Mouse (Mus musculus) brain, embryonic 14.5 days (tissue): ENCODE measurements at regions not wholly inside any gene's neighbourhood (a gene's known extent, or its start where the extent isn't known, plus 50 kb on each side); places are given as distances from the start of the nearest gene placed in this dataset.

Experiments
- CTCF ChIP-seq: fragments of 200-500 bp; IDR thresholded peaks from 2 replicates; pipeline ENCODE4 v1.5.1; 2012; ENCODE audit warnings: inconsistent platforms, mild to moderate bottlenecking, moderate library complexity, borderline replicate concordance; ENCODE audit not compliant: insufficient read depth, insufficient read length; ENCODE audit errors: extremely low read depth
- POLR2A ChIP-seq: fragments of 200-500 bp; IDR thresholded peaks from 2 replicates; pipeline ENCODE4 v1.6.1; 2012; ENCODE audit warnings: mild to moderate bottlenecking, inconsistent platforms, borderline replicate concordance; ENCODE audit not compliant: poor library complexity, insufficient read depth, insufficient read length, severe bottlenecking; ENCODE audit errors: extremely low read depth

DNA sequence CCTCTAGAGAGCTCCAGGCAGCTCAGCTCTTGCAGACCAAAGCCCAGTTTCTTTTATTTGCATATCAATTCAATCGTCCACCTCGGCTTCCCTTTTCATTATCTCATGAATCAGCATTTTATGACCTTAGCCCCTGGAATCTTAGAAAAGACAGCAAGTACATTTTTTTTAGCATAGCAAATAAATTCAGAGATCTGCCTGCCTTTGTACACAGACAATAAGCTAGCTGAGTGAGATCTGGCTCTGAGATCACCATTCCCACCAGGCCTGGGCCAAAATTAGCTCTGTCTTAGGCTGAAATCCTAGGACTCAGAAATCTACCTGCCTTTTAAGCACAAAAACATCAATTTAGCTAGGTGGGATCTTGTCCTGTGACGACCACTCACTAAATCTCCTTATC, 80.7 kb upstream of the Mark1 start:
- TF ChIP-seq POLR2A (no peak), CTCF (no peak)
